In the genomic region with DNA sequence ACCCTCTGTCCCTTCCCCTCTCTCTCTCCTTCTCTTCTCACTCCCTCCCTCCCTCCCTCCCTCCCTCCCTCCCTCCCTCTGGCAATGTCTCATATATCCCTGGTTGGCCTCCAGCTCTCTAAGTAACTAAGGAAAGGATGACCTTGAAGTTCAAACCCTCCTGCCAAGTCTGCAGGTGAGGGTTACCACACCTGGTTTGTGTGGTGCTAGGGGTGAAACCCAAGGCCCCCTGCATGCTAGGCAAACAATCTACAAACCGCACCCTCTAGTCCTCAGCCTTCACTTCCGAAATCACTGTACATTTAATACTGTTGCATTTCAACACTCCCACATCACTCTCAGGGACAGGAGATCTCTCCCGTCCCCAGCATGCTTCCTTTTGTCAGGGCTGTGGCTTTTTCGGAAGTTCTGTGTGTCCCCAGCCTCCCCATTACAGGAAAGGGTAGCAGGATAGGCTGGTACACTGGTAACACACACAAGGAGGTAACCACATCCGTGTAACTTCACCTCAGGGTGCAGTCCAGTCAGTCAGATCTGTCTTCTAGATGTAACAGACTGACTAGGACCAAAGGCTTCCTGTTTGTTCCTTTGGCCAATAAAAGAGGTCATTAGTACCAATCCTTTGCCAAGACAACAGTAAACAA, we compare ENCODE assay signal across 23 mouse cellular contexts. TPM values are rescaled to one million over a fixed set of nuclear protein-coding genes. Genes with fewer than 3 reads are reported as not detected.
DNase-seq lines count a peak whose midpoint lies in the region; ATAC-seq lines count a peak whose summit lies in the region.
"Had no signal": no experiment of that assay in that cellular context is flagged by ENCODE, and none has a peak within 500 bp of the region (broad histone marks: within the 10 kb centered on the region; RNA-seq: fewer than 3 reads in every experiment).

No protein-coding gene starts in this region.

- DNase-seq in kidney, adult 11 months: no peak
- DNase-seq in CD4-positive, CD25-positive, alpha-beta regulatory T cell, adult 2 months (ENCODE audit: low read depth, low spot score): peak; percentile 64
- peak; percentile 65 for DNase-seq in induced T-regulatory cell, adult 2 months (ENCODE audit: low read depth)
- peak; percentile 59 for DNase-seq in naive thymus-derived CD4-positive, alpha-beta T cell, adult 2 months (ENCODE audit: low read depth)
- DNase-seq in layer of hippocampus, adult 11-12 months (ENCODE audit: low spot score): no peak
- no peak for DNase-seq in adrenal gland, postnatal 25 days
- DNase-seq: adrenal gland, postnatal 36 days; cerebellum, postnatal 14 days; gastrocnemius, postnatal 14 days; heart, postnatal 36 days; liver; lung, postnatal 10 days; right cerebral cortex, postnatal 4 days; thymus, postnatal 14 days had no signal

- no peaks in the 10 kb centered on the region for H3K27me3 ChIP-seq in kidney, embryonic 15.5 days
- no peaks in the 10 kb centered on the region for H3K27me3 ChIP-seq in midbrain, embryonic 13.5 days
- H3K27me3 ChIP-seq: midbrain, embryonic 15.5 days had no signal

- no peaks in the 10 kb centered on the region for H3K36me3 ChIP-seq in kidney, embryonic 15.5 days
- H3K36me3 ChIP-seq in midbrain, embryonic 13.5 days: no peaks in the 10 kb centered on the region
- H3K36me3 ChIP-seq: heart, embryonic 12.5 days; midbrain, embryonic 15.5 days; neural tube, embryonic 13.5 days had no signal

- H3K4me1 ChIP-seq in kidney, embryonic 15.5 days: peaks cover 21% of the 10 kb centered on the region
- H3K4me1 ChIP-seq in midbrain, embryonic 13.5 days (replicated peaks): peaks cover 4% of the 10 kb centered on the region; the same call in 1 of the 2 replicates
- H3K4me1 ChIP-seq: heart, embryonic 12.5 days; midbrain, embryonic 15.5 days; neural tube, embryonic 13.5 days had no signal

- H3K9ac ChIP-seq in kidney, embryonic 15.5 days: no peak overlapping the region
- H3K9ac ChIP-seq in midbrain, embryonic 13.5 days (replicated peaks): no peak overlapping the region
- H3K9ac ChIP-seq: heart, embryonic 12.5 days; midbrain, embryonic 15.5 days; neural tube, embryonic 13.5 days had no signal

- H3K4me3 ChIP-seq in kidney, embryonic 15.5 days (replicated peaks): no peak overlapping the region
- no peak overlapping the region for H3K4me3 ChIP-seq in midbrain, embryonic 13.5 days (replicated peaks)
- H3K4me3 ChIP-seq: heart, embryonic 12.5 days; midbrain, embryonic 15.5 days; neural tube, embryonic 13.5 days had no signal

- 15% methylated on average over 5 of the region's 5 CpGs for WGBS in kidney, embryonic 15.5 days
- 65% methylated on average over 5 of the region's 5 CpGs for WGBS in midbrain, embryonic 13.5 days

- 0 out of 2 replicates have a peak, but pooled peaks have one; percentile 2 for ATAC-seq in kidney, embryonic 15.5 days (replicated peaks; ENCODE audit: low FRiP score)
- ATAC-seq in midbrain, embryonic 13.5 days: no peak
- ATAC-seq: midbrain, embryonic 15.5 days had no signal

- H3K4me2 ChIP-seq in kidney, embryonic 15.5 days: no peak overlapping the region
- H3K4me2 ChIP-seq in midbrain, embryonic 13.5 days (replicated peaks): no peak overlapping the region
- H3K4me2 ChIP-seq: heart, embryonic 12.5 days; midbrain, embryonic 15.5 days; neural tube, embryonic 13.5 days had no signal

- peak overlapping the region; percentile 85 for H3K27ac ChIP-seq in kidney, embryonic 15.5 days
- H3K27ac ChIP-seq in midbrain, embryonic 13.5 days: no peak overlapping the region
- H3K27ac ChIP-seq: midbrain, embryonic 15.5 days; neural tube, embryonic 13.5 days had no signal

- no peaks in the 10 kb centered on the region for H3K9me3 ChIP-seq in kidney, embryonic 15.5 days (replicated peaks)
- H3K9me3 ChIP-seq in midbrain, embryonic 13.5 days: no peaks in the 10 kb centered on the region
- H3K9me3 ChIP-seq: midbrain, embryonic 15.5 days; neural tube, embryonic 13.5 days had no signal

RNA-seq across cellular contexts. Expression of gene Wfdc2, which starts 17.6 kb away (rescaled TPM):
- polyA plus RNA-seq in kidney, embryonic 15.5 days (2015; fragmentation: Nextera tagmentation; extraction: Ambion mirVana): 329 and 368 TPM in 2 replicates
- 5.7 and 6.8 TPM in 2 replicates for polyA plus RNA-seq in midbrain, embryonic 13.5 days (2015; fragmentation: Nextera tagmentation; extraction: Ambion mirVana)
- total RNA-seq in adrenal gland, postnatal 25 days (2021): not detected in 2 replicates
- total RNA-seq: adrenal gland, postnatal 36 days; gastrocnemius, postnatal 14 days had no signal

RNA-seq across cellular contexts. Expression of gene Spint3, which starts 28.7 kb away (rescaled TPM):
- polyA plus RNA-seq in kidney, embryonic 15.5 days (2015; fragmentation: Nextera tagmentation; extraction: Ambion mirVana): not detected in 2 replicates
- not detected in 2 replicates for polyA plus RNA-seq in midbrain, embryonic 13.5 days (2015; fragmentation: Nextera tagmentation; extraction: Ambion mirVana)
- total RNA-seq in adrenal gland, postnatal 25 days (2021): not detected in 2 replicates
- total RNA-seq: adrenal gland, postnatal 36 days; gastrocnemius, postnatal 14 days; heart, postnatal 36 days; layer of hippocampus, postnatal 10 days; left cerebral cortex, postnatal 25 days had no signal
- polyA plus RNA-seq: embryonic facial prominence, embryonic 11.5 days; heart, embryonic 12.5 days; intestine, embryonic 14.5 days; midbrain, embryonic 15.5 days; neural tube, embryonic 13.5 days had no signal

RNA-seq across cellular contexts. Expression of gene Wfdc6a, which starts 40.7 kb away (rescaled TPM):
- 0.34 TPM in 1 of 2 replicates, not detected in the other for polyA plus RNA-seq in kidney, embryonic 15.5 days (2015; fragmentation: Nextera tagmentation; extraction: Ambion mirVana)
- polyA plus RNA-seq in midbrain, embryonic 13.5 days (2015; fragmentation: Nextera tagmentation; extraction: Ambion mirVana): not detected in 2 replicates
- 0.58 TPM in 1 of 2 replicates, not detected in the other for total RNA-seq in adrenal gland, postnatal 25 days (2021)
- total RNA-seq: gastrocnemius, postnatal 14 days had no signal
- polyA plus RNA-seq: embryonic facial prominence, embryonic 11.5 days; midbrain, embryonic 15.5 days; neural tube, embryonic 13.5 days had no signal

RNA-seq across cellular contexts. Expression of gene Pigt, which starts 47.3 kb away (rescaled TPM):
- polyA plus RNA-seq in kidney, embryonic 15.5 days (2015; fragmentation: Nextera tagmentation; extraction: Ambion mirVana): 65.1 and 69.6 TPM in 2 replicates
- polyA plus RNA-seq in midbrain, embryonic 13.5 days (2015; fragmentation: Nextera tagmentation; extraction: Ambion mirVana): 64.2 and 67.8 TPM in 2 replicates
- 98.3 and 99.7 TPM in 2 replicates for total RNA-seq in adrenal gland, postnatal 25 days (2021)

RNA-seq across cellular contexts. Expression of gene Eppin, which starts 48.8 kb away (rescaled TPM):
- polyA plus RNA-seq in kidney, embryonic 15.5 days (2015; fragmentation: Nextera tagmentation; extraction: Ambion mirVana): not detected in 2 replicates
- not detected in 2 replicates for polyA plus RNA-seq in midbrain, embryonic 13.5 days (2015; fragmentation: Nextera tagmentation; extraction: Ambion mirVana)
- total RNA-seq in adrenal gland, postnatal 25 days (2021): not detected in 2 replicates
- total RNA-seq: adrenal gland, postnatal 36 days; gastrocnemius, postnatal 14 days; heart, postnatal 36 days; layer of hippocampus, postnatal 10 days; left cerebral cortex, postnatal 25 days had no signal
- polyA plus RNA-seq: embryonic facial prominence, embryonic 11.5 days; heart, embryonic 12.5 days; intestine, embryonic 14.5 days; midbrain, embryonic 15.5 days; neural tube, embryonic 13.5 days had no signal

Comparison
In these comparisons a context has a peak if more than half of its experiments do, and no peak if none do; other contexts are left out.
1. DNase-seq: peak in CD4-positive, CD25-positive, alpha-beta regulatory T cell, adult 2 months (single experiment), induced T-regulatory cell, adult 2 months (single experiment) and naive thymus-derived CD4-positive, alpha-beta T cell, adult 2 months (single experiment); none in kidney, adult 11 months (single experiment), layer of hippocampus, adult 11-12 months (single experiment) and adrenal gland, postnatal 25 days (single experiment).
2. RNA of gene Wfdc2, which starts 17.6 kb away (polyA plus RNA-seq): 329 to 368 TPM in kidney, embryonic 15.5 days; 5.7 to 6.8 TPM in midbrain, embryonic 13.5 days; every median in the first group is over 10 times any median in the second.